Mouse (Mus musculus) lung, postnatal 0 days (tissue): ENCODE measurements at regions not wholly inside any gene's neighbourhood (a gene's known extent, or its start where the extent isn't known, plus 50 kb on each side); places are given as distances from the start of the nearest gene placed in this dataset.

ENCODE experiments used
- ATAC-seq: fragments of 200-750 bp; cut with Nextera tagmentation; 2 replicates; pipeline ENCODE4 v1.8.0; 2017; ENCODE audit warnings: moderate library complexity
- DNase-seq: peaks from one replicate; pipeline ENCODE4 v3.0.0-alpha.2; 2016; ENCODE audit warnings: low spot score
- H3K27ac ChIP-seq: fragments of 300-500 bp; sonication (generic); 2 replicates; pipeline ENCODE4 v1.5.1; 2014; ENCODE audit warnings: antibody characterized with exemption, mild to moderate bottlenecking, low read length, mixed read lengths
- H3K27me3 ChIP-seq: fragments of 300-500 bp; sonication (generic); replicated peaks from 2 replicates; pipeline ENCODE4 v1.6.1; 2014; ENCODE audit warnings: low read length, mixed read lengths; ENCODE audit not compliant: insufficient read depth
- H3K36me3 ChIP-seq: fragments of 300-500 bp; sonication (generic); 2 replicates; pipeline ENCODE4 v1.6.1; 2014; ENCODE audit warnings: low read length, mixed read lengths; ENCODE audit not compliant: insufficient read depth
- H3K4me1 ChIP-seq: fragments of 300-500 bp; sonication (generic); 2 replicates; pipeline ENCODE4 v1.6.1; 2014; ENCODE audit warnings: antibody characterized with exemption, low read depth, low read length, mixed read lengths; ENCODE audit not compliant: insufficient read depth
- H3K4me2 ChIP-seq: fragments of 300-500 bp; sonication (generic); replicated peaks from 2 replicates; pipeline ENCODE4 v1.6.1; 2014; ENCODE audit warnings: low read depth, mild to moderate bottlenecking, low read length, moderate library complexity, mixed read lengths
- H3K4me3 ChIP-seq: fragments of 300-500 bp; sonication (generic); 2 replicates; pipeline ENCODE4 v1.5.1; 2014; ENCODE audit warnings: low read depth, low read length
- H3K9ac ChIP-seq: fragments of 300-500 bp; sonication (generic); replicated peaks from 2 replicates; pipeline ENCODE4 v1.6.1; 2014; ENCODE audit warnings: low read depth, mild to moderate bottlenecking
- H3K9me3 ChIP-seq: fragments of 300-500 bp; sonication (generic); 2 replicates; pipeline ENCODE4 v1.6.1; 2016; ENCODE audit warnings: low read length, mixed read lengths
- CTCF ChIP-seq: IDR thresholded peaks from 2 replicates; pipeline ENCODE4 v1.5.1; 2016; ENCODE audit warnings: antibody characterized with exemption, mild to moderate bottlenecking
- EP300 ChIP-seq: IDR thresholded peaks from 2 replicates; pipeline ENCODE4 v1.6.1; 2016; ENCODE audit warnings: antibody characterized with exemption, mild to moderate bottlenecking, control low read depth
- WGBS: fragments of 180-500 bp; shearing (Covaris S2); extraction: QIAGEN DNeasy Blood & Tissue Kit; methylation state at CpG from one replicate; pipeline ENCODE4 v1.1.7; 2014; 5-methylcytosine and 5-hydroxymethylcytosine counted together

- Histone ChIP-seq H3K9me3 (no peaks in the 10 kb centered on the region), H3K4me3 (no peak overlapping the region), H3K36me3 (no peaks in the 10 kb centered on the region), H3K27ac (no peak overlapping the region), H3K4me2 (no peak overlapping the region), H3K4me1 (no peaks in the 10 kb centered on the region), H3K9ac (no peak overlapping the region), H3K27me3 (no peaks in the 10 kb centered on the region)
- no peak for DNase-seq
- TF ChIP-seq CTCF: no peak
- TF ChIP-seq EP300: no peak
- 20% methylated on average over 5 of the region's 6 CpGs for WGBS
- no peak for ATAC-seq
These were observed 262.1 kb downstream of the Ajap1 start for GRCm38 (mm10) chr4:153220485-153220884.

DNA sequence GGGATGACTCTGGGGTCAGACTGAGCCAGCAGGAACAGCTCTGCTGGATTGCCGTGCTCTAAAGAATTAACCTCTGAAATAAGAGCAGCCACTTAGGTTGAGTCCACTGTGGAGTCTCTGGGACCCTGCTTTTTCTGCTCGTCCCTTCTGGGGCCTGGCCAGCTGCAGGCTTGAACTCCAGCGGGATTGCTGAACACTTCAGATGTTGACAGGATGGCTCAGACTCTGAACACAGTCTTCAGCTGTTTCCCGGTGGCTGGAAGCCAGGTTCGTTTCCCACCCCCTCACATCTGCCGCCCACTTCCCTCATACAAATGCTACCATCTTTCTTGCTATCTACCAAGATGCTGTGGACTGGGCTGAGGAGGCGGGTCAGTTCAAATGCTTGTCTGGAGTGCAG, 262.5 kb downstream of the Ajap1 start:
- Histone ChIP-seq H3K36me3 (no peaks in the 10 kb centered on the region), H3K27me3 (no peaks in the 10 kb centered on the region), H3K4me3 (no peak overlapping the region), H3K27ac (no peak overlapping the region), H3K9ac (no peak overlapping the region), H3K4me1 (no peaks in the 10 kb centered on the region), H3K4me2 (no peak overlapping the region), H3K9me3 (no peaks in the 10 kb centered on the region)
- peak; percentile 21; the same call in 1 of the 2 replicates for ATAC-seq
- WGBS: 14% methylated on average over 7 of the region's 7 CpGs
- TF ChIP-seq EP300 (no peak), CTCF (no peak)
- no peak for DNase-seq

GRCm38 (mm10) chr4:153217541-153217980, 265.1 kb downstream of the Ajap1 start:
- Histone ChIP-seq H3K4me1 (no peaks in the 10 kb centered on the region), H3K27me3 (no peaks in the 10 kb centered on the region), H3K27ac (no peak overlapping the region), H3K9ac (no peak overlapping the region), H3K4me3 (no peak overlapping the region), H3K9me3 (no peaks in the 10 kb centered on the region), H3K4me2 (no peak overlapping the region), H3K36me3 (no peaks in the 10 kb centered on the region)
- ATAC-seq (peak; percentile 64), DNase-seq (peak; percentile 41)
- 45% methylated on average over 9 of the region's 9 CpGs for WGBS
- no peak for TF ChIP-seq CTCF
- no peak for TF ChIP-seq EP300

DNA sequence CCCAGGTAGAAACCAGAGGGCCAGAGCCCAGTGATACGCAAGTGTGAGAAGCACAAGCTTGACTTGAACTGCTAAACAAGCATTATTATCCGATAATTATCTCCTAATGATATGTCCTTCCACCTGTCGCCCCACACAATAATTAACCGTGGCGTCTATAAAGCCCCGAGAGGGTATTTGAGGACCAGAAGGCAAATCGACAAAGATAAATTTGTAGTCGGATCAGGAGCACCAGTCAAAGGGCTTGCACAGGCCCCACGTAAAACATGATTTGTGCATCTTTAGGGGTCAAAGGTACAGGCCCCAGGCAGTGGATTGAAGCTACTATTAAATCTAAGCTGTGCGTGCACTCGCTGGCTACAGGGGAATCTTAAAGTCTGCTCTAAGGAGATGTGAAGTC, 270.5 kb downstream of the Ajap1 start:
- 70% methylated on average over 11 of the region's 11 CpGs for WGBS

GRCm38 (mm10) chr4:153208822-153209221, 273.8 kb downstream of the Ajap1 start:
- Histone ChIP-seq H3K9ac (no peak overlapping the region), H3K4me3 (no peak overlapping the region), H3K36me3 (no peaks in the 10 kb centered on the region), H3K9me3 (no peaks in the 10 kb centered on the region), H3K4me1 (no peaks in the 10 kb centered on the region), H3K4me2 (no peak overlapping the region), H3K27me3 (no peaks in the 10 kb centered on the region), H3K27ac (no peak overlapping the region)
- no peak for DNase-seq
- ATAC-seq: peak; percentile 60
- no peak for TF ChIP-seq CTCF
- WGBS: 30% methylated on average over 2 of the region's 2 CpGs

More for the DNA sequence above, 270.5 kb downstream of the Ajap1 start:
- no peak for ATAC-seq
- Histone ChIP-seq H3K36me3 (no peaks in the 10 kb centered on the region), H3K4me3 (no peak overlapping the region), H3K27ac (no peak overlapping the region), H3K4me2 (no peak overlapping the region), H3K27me3 (no peaks in the 10 kb centered on the region), H3K9me3 (no peaks in the 10 kb centered on the region), H3K9ac (no peak overlapping the region), H3K4me1 (no peaks in the 10 kb centered on the region)
- TF ChIP-seq CTCF (no peak), EP300 (no peak)
- DNase-seq: no peak

DNA sequence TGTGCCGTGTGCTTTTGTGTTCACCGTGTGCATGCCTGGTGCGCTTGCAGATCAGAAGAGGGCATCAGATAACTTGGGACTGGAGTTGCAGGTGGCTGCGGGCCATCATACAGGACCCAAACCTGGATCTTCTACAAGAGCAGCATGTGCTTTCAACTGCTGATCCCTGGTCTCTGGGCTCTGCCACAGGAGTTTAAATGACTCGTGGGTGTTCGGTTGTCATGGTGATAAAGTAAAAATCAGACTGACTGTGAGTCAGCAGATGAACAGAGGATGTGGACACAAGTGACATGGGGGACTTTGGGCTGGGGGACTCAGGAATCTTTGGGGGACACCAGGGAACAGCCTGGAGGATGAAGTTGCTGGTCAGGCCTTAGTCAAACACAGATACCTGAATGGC, 274.4 kb downstream of the Ajap1 start:
- H3K4me2 ChIP-seq: no peak overlapping the region
- no peak for DNase-seq
- no peak overlapping the region for H3K4me3 ChIP-seq
- H3K27me3 ChIP-seq: no peaks in the 10 kb centered on the region
- H3K27ac ChIP-seq: no peak overlapping the region
- 77% methylated on average over 6 of the region's 6 CpGs for WGBS
- ATAC-seq: no peak
- no peaks in the 10 kb centered on the region for H3K36me3 ChIP-seq
- TF ChIP-seq CTCF (no peak), EP300 (no peak)
- no peak overlapping the region for H3K9ac ChIP-seq
- H3K4me1 ChIP-seq: no peaks in the 10 kb centered on the region
- no peaks in the 10 kb centered on the region for H3K9me3 ChIP-seq

DNA sequence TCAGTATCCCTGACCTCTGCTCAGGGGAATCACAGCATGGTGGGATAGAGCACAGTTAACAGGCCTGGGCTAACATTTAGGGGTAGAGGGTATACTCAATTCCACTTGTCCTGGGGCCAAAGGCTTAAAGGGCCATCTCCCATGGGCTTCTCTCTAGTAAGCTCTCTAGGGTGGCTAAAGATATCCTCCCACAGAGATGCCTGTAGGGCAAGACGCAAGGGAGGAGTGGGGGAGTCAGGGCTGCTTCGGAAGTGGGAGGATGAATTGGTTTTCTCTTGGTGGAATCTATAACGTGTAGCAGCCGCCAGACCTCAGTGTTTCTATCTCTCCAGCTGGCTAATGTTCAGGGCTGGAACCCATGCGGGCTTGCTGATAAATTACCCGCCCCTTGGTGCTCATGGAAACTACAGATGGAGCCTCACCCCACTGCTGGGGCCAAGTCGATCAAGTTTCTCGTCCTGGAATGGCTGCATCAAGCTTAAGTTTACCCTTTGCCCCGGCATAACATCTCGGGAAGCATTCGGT, 275.0 kb downstream of the Ajap1 start:
- Histone ChIP-seq H3K4me1 (no peaks in the 10 kb centered on the region), H3K9ac (no peak overlapping the region), H3K9me3 (no peaks in the 10 kb centered on the region), H3K27me3 (no peaks in the 10 kb centered on the region), H3K4me2 (no peak overlapping the region), H3K27ac (no peak overlapping the region), H3K36me3 (no peaks in the 10 kb centered on the region), H3K4me3 (no peak overlapping the region)
- WGBS: 65% methylated on average over 11 of the region's 11 CpGs
- no peak for TF ChIP-seq EP300
- TF ChIP-seq CTCF: no peak
- ATAC-seq (no peak), DNase-seq (no peak)
